Mouse (Mus musculus): ENCODE measurements around the gene Tmem269. TPM values are rescaled to one million over a fixed set of nuclear protein-coding genes. Genes with fewer than 3 reads are reported as not detected.
A peak's percentile ranks its signal among the peaks of the same experiment; 100 is the strongest.

Tmem269 gene
- polyA plus RNA-seq, 1 experiment from 2014 or later = not detected

- Histone ChIP-seq H3K4me1 (ENCODE audit: insufficient read depth) (0 out of 2 replicates have a peak, but pooled peaks cover 4% of the 10 kb centered on the region), H3K27ac (ENCODE audit: low read depth) (peak overlapping the region; percentile 36), H3K36me3 (ENCODE audit: insufficient read depth) (peaks cover 25% of the 10 kb centered on the region; the same call in 1 of the 2 replicates), H3K27me3 (ENCODE audit: insufficient read depth, low read length) (no peaks in the 10 kb centered on the region), H3K9me3 (ENCODE audit: low read depth, low read length) (no peaks in the 10 kb centered on the region), H3K4me2 (peak overlapping the region; percentile 84), H3K4me3 (ENCODE audit: low read depth, low read length) (peak overlapping the region; percentile 91), H3K9ac (peak overlapping the region; percentile 68)
- DNase-seq (no peak), ATAC-seq (ENCODE audit: insufficient read depth) (no peak)
- 76% methylated on average over 3 of the region's 3 CpGs for WGBS
- no peak for TF ChIP-seq CTCF (IDR thresholded peaks at IDR 0.05; ENCODE audit: low read depth)
Measured at GRCm38 (mm10) chr4:119234348-119234747, 16.3 kb upstream of the Tmem269 start.

- TF ChIP-seq CTCF (IDR thresholded peaks at IDR 0.05; ENCODE audit: low read depth) = peak; percentile 60
- ATAC-seq (ENCODE audit: insufficient read depth) (peak; percentile 53), DNase-seq (peak; percentile 89)
- no peaks in the 10 kb centered on the region for H3K9me3 ChIP-seq (ENCODE audit: low read depth, low read length)
- H3K36me3 ChIP-seq (ENCODE audit: insufficient read depth) = peaks cover 25% of the 10 kb centered on the region; the same call in 1 of the 2 replicates
- peak overlapping the region; percentile 68 for H3K9ac ChIP-seq
- H3K27me3 ChIP-seq (ENCODE audit: insufficient read depth, low read length) = no peaks in the 10 kb centered on the region
- H3K4me3 ChIP-seq (ENCODE audit: low read depth, low read length) = peak overlapping the region; percentile 91
- H3K4me1 ChIP-seq (ENCODE audit: insufficient read depth) = 0 out of 2 replicates have a peak, but pooled peaks cover 4% of the 10 kb centered on the region
- peak overlapping the region; percentile 54 for H3K27ac ChIP-seq (ENCODE audit: low read depth)
- under 1% methylated on average over 36 of the region's 36 CpGs for WGBS
- H3K4me2 ChIP-seq = peak overlapping the region; percentile 84
Measured at GRCm38 (mm10) chr4:119233256-119233901, 15.4 kb upstream of the Tmem269 start.

GRCm38 (mm10) chr4:119232410-119233255, 14.6 kb upstream of the Tmem269 start, which contains the start of the genes AU022252 and P3h1:
Gene AU022252, minus strand, starts transcription at chr4:119232712.
Gene P3h1, plus strand, starts transcription at chr4:119232915.
- TF ChIP-seq CTCF (IDR thresholded peaks at IDR 0.05; ENCODE audit: low read depth) = no peak
- under 1% methylated on average over 71 of the region's 71 CpGs for WGBS

GRCm38 (mm10) chr4:119226751-119227150, 8.7 kb upstream of the Tmem269 start:
- H3K9me3 ChIP-seq (ENCODE audit: low read depth, low read length) = no peaks in the 10 kb centered on the region
- 90% methylated on average over 11 of the region's 11 CpGs for WGBS
- H3K27ac ChIP-seq (ENCODE audit: low read depth) = no peak overlapping the region
- no peak overlapping the region for H3K9ac ChIP-seq
- no peak for DNase-seq
- H3K4me3 ChIP-seq (ENCODE audit: low read depth, low read length) = no peak overlapping the region
- TF ChIP-seq CTCF (IDR thresholded peaks at IDR 0.05; ENCODE audit: low read depth) = no peak
- H3K36me3 ChIP-seq (ENCODE audit: insufficient read depth) = peaks cover 52% of the 10 kb centered on the region
- ATAC-seq (ENCODE audit: insufficient read depth) = no peak
- no peak overlapping the region for H3K4me2 ChIP-seq
- H3K27me3 ChIP-seq (ENCODE audit: insufficient read depth, low read length) = no peaks in the 10 kb centered on the region
- 0 out of 2 replicates have a peak, but pooled peaks cover 3% of the 10 kb centered on the region for H3K4me1 ChIP-seq (ENCODE audit: insufficient read depth)

More at GRCm38 (mm10) chr4:119232410-119233255, 14.6 kb upstream of the Tmem269 start, which contains the start of the genes AU022252 and P3h1:
- Histone ChIP-seq H3K4me3 (ENCODE audit: low read depth, low read length) (peak within 1 kb of the TSS; percentile 91), H3K27me3 (ENCODE audit: insufficient read depth, low read length) (no peaks in the 10 kb centered on the region), H3K4me2 (peak within 1 kb of the TSS; percentile 84), H3K36me3 (ENCODE audit: insufficient read depth) (peaks cover 28% of the 10 kb centered on the region; the same call in 1 of the 2 replicates), H3K9me3 (ENCODE audit: low read depth, low read length) (no peaks in the 10 kb centered on the region), H3K4me1 (ENCODE audit: insufficient read depth) (0 out of 2 replicates have a peak, but pooled peaks cover 4% of the 10 kb centered on the region), H3K9ac (peak within 1 kb of the TSS; percentile 68), H3K27ac (ENCODE audit: low read depth) (peak within 1 kb of the TSS; percentile 54)
- DNase-seq (peak; percentile 100), ATAC-seq (ENCODE audit: insufficient read depth) (peak; percentile 94)

- Histone ChIP-seq H3K4me2 (no peak overlapping the region), H3K9ac (no peak overlapping the region), H3K27ac (ENCODE audit: low read depth) (no peak overlapping the region), H3K4me1 (ENCODE audit: insufficient read depth) (no peaks in the 10 kb centered on the region), H3K9me3 (ENCODE audit: low read depth, low read length) (no peaks in the 10 kb centered on the region), H3K27me3 (ENCODE audit: insufficient read depth, low read length) (no peaks in the 10 kb centered on the region), H3K4me3 (ENCODE audit: low read depth, low read length) (no peak overlapping the region), H3K36me3 (ENCODE audit: insufficient read depth) (peaks cover 52% of the 10 kb centered on the region)
- no peak for TF ChIP-seq CTCF (IDR thresholded peaks at IDR 0.05; ENCODE audit: low read depth)
- no peak for DNase-seq
- WGBS = 89% methylated on average over 9 of the region's 9 CpGs
- no peak for ATAC-seq (ENCODE audit: insufficient read depth)
Measured at GRCm38 (mm10) chr4:119225719-119226118, 7.7 kb upstream of the Tmem269 start.

- Histone ChIP-seq H3K27me3 (ENCODE audit: insufficient read depth, low read length) (no peaks in the 10 kb centered on the region), H3K36me3 (ENCODE audit: insufficient read depth) (peaks cover 52% of the 10 kb centered on the region), H3K9me3 (ENCODE audit: low read depth, low read length) (no peaks in the 10 kb centered on the region), H3K4me1 (ENCODE audit: insufficient read depth) (no peaks in the 10 kb centered on the region), H3K9ac (no peak overlapping the region), H3K27ac (ENCODE audit: low read depth) (no peak overlapping the region), H3K4me2 (no peak overlapping the region), H3K4me3 (ENCODE audit: low read depth, low read length) (no peak overlapping the region)
- WGBS = 93% methylated on average over 3 of the region's 3 CpGs
- ATAC-seq (ENCODE audit: insufficient read depth) (no peak), DNase-seq (no peak)
- TF ChIP-seq CTCF (IDR thresholded peaks at IDR 0.05; ENCODE audit: low read depth) = no peak
Measured at GRCm38 (mm10) chr4:119224534-119224933, 6.5 kb upstream of the Tmem269 start.

GRCm38 (mm10) chr4:119223696-119224095, 5.7 kb upstream of the Tmem269 start:
- Histone ChIP-seq H3K4me3 (ENCODE audit: low read depth, low read length) (no peak overlapping the region), H3K36me3 (ENCODE audit: insufficient read depth) (peaks cover 52% of the 10 kb centered on the region), H3K27ac (ENCODE audit: low read depth) (no peak overlapping the region), H3K4me2 (no peak overlapping the region), H3K4me1 (ENCODE audit: insufficient read depth) (no peaks in the 10 kb centered on the region), H3K9me3 (ENCODE audit: low read depth, low read length) (no peaks in the 10 kb centered on the region), H3K9ac (no peak overlapping the region), H3K27me3 (ENCODE audit: insufficient read depth, low read length) (no peaks in the 10 kb centered on the region)
- ATAC-seq (ENCODE audit: insufficient read depth) (no peak), DNase-seq (peak; percentile 37)
- WGBS = 90% methylated on average over 1 of the region's 1 CpGs
- peak; percentile 77 for TF ChIP-seq CTCF (IDR thresholded peaks at IDR 0.05; ENCODE audit: low read depth)
